Mouse (Mus musculus): ENCODE measurements around the gene Ergic3. TPM values are rescaled to one million over a fixed set of nuclear protein-coding genes. Genes with fewer than 3 reads are reported as not detected.
A peak's percentile ranks its signal among the peaks of the same experiment; 100 is the strongest.

Gene Ergic3
- total RNA-seq, 4 experiments from 2014 or later = 42.5 to 54.4 (median 49.1) TPM

DNA sequence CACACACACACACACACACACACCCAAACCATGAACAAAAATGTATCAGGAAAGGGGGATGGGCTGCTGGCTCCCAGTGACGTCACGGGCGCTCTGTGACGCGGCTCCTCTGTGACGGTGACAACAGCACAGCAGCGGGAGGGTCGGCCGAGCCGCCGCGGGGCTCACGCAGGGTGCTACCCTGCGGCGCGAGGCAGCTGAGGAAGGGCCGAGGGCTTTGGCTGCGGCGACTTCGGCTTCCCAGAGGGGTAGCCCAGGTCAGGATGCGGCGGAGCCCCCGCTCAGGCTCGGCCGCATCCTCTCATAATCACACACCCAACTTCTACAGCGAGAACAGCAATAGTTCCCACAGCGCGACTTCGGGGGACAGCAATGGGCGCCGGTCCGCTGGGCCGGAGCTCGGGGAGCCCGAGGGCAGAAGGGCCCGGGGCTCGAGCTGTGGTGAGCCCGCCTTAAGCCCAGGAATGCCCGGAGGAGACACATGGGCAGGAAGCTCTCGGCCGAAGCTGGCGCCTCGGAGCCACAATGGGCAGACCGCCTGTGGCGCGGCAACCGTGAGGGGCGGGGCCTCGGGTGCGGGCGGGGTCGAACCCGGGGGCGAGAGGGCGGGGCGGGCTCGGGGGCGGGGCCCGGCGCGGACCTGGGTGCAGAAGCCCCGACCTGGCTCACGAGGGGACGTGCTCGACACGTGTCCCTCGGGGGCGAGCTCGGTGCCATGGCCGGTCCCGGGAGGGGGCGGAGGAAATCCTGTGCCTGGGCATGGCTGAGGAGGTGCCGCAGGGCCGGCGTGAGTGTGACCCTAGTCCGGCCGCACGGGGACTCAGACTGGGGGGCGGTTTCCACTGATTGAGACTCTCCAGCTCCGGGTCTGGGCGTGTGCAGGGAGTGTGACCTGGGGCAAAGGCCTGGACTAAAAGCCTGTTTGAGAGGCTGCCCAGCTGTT lies 57.5 kb downstream of the Ergic3 start, which contains the start of gene Spag4:
Gene Spag4 (plus strand): TSS at position 77 of the 943 bp plus-strand sequence.
- peak; percentile 32 to 48 for DNase-seq (ENCODE audit: low spot score in 2 of 2)

DNA sequence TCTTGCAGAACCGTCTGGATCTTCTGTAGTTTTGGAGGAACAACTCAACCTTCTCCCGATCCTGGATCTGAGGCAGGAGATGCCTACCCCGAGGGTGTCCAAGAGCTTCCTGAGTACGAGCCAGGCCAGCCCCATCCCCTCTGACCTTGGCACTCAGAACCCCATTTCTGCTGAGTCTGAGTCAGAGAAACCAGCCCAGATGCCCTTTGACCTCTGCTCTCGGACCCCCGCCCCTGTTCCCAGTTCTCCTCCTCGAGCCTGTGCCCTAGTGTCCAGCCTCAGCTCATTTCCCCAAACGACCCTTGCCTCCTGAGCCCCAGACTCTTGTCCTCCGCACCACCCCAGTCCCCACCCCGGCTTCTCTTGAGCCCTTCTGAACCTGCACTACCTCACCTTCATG lies 58.3 kb downstream of the Ergic3 start:
- DNase-seq (ENCODE audit: low spot score in 2 of 2) = no peak

Other genes starting within 250 kb of the Ergic3 start
- not detected for gene Mmp24, start 232.7 kb upstream of the Ergic3 start, total RNA-seq (2022)
- 10 to 100 TPM; 23.2 to 31.3 (median 27.6) TPM for gene BC029722, start 188.6 kb upstream of the Ergic3 start, total RNA-seq (2022)
- 10 to 100 TPM; 44.3 to 49.9 (median 48.6) TPM for gene Eif6, start 181.1 kb upstream of the Ergic3 start, total RNA-seq (2022)
- not detected for gene Fam83c, start 173.2 kb upstream of the Ergic3 start, total RNA-seq (2022)
- gene Uqcc1, start 77.7 kb upstream of the Ergic3 start, total RNA-seq (2022) = 100 to 1,000 TPM; 154 to 182 (median 168) TPM
- gene Gm15557, start 67.3 kb upstream of the Ergic3 start, total RNA-seq (2022) = not detected
- under 1 TPM in 2 of 4 experiments, not detected in 2; 0.16 to 0.19 TPM for gene Gdf5, start 62.7 kb upstream of the Ergic3 start, total RNA-seq (2022)
- 1 to 10 TPM; 4.1 to 4.5 (median 4.2) TPM for gene Cep250, start 51.6 kb upstream of the Ergic3 start, total RNA-seq (2022)
- gene 6430550D23Rik, start 68 bp upstream of the Ergic3 start, total RNA-seq (2022) = under 1 TPM in 2 of 4 experiments, not detected in 2; 0.54 to 0.76 TPM
- gene Fer1l4, start 44.9 kb downstream of the Ergic3 start, total RNA-seq (2022) = not detected
- 1 to 10 TPM in 2 of 4 experiments, under 1 TPM in 1, not detected in 1; 0.83 to 1.2 (median 1.2) TPM for gene Spag4, start 57.1 kb downstream of the Ergic3 start, total RNA-seq (2022)
- gene Cpne1, start 103.9 kb downstream of the Ergic3 start, total RNA-seq (2022) = 10 to 100 TPM in 2 of 4 experiments, 1 to 10 TPM in 2; 5.6 to 13.2 (median 9.8) TPM
- 1 to 10 TPM; 5.8 to 8.3 (median 6.9) TPM for gene Rbm12, start 103.9 kb downstream of the Ergic3 start, total RNA-seq (2022)
- 1 to 10 TPM; 3.5 to 5.2 (median 3.9) TPM for gene Gm28036, start 119.0 kb downstream of the Ergic3 start, total RNA-seq (2022)
- gene Romo1, start 136.0 kb downstream of the Ergic3 start, total RNA-seq (2022) = 100 to 1,000 TPM; 192 to 289 (median 265) TPM
- 10 to 100 TPM; 85.7 to 90.2 (median 88.3) TPM for gene Nfs1, start 136.1 kb downstream of the Ergic3 start, total RNA-seq (2022)
- gene Rbm39, start 172.2 kb downstream of the Ergic3 start, total RNA-seq (2022) = 100 to 1,000 TPM in 1 of 4 experiments, 10 to 100 TPM in 3; 71.4 to 105 (median 89.2) TPM
- 10 to 100 TPM; 21.6 to 38.5 (median 29.1) TPM for gene Phf20, start 188.4 kb downstream of the Ergic3 start, total RNA-seq (2022)